Mouse (Mus musculus): ENCODE data around the gene Gm17482. TPM values are rescaled to one million over a fixed set of nuclear protein-coding genes. Genes with fewer than 3 reads are reported as not detected.
A peak's percentile ranks its signal among the peaks of the same experiment; 100 is the strongest.

The Gm17482 gene
- polyA plus RNA-seq, 1 experiment from 2014 or later: not detected

DNA sequence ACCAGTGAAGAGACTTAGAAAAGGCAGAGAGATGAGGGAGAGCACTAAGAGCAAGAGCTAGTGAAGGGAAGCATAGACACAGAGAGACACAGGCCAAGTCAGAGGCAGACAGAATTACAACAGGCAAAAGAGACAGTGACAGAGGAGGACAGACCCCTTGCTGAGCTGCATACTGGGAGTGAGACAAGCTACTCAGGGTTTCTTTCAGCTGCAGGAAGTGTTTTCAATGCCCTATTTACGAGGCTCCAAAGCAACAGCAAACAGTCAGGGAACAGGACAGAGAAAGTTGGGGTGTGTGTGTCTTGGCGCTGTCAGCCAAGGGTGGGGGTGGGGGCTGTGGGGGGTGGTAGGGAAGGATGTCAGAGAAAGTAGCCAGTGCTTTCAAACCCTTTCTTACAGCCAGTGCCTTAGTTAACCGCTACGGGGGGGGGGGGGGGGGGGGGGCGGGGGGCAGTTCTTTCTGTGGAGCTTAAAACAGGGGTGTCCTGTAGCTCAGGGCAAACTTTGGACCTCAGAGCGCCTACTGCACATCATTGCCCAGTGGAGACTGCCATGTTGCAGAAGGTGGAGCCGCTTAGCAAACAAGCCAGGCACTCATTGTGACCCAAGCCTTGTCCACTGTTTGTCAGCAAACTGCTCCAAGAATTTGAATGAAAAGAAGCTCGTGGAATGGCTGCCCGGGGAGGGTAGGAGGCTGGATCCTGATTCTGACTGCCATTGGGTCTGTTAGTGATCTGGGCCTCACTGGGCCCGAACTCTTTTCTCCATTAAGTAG, 25.1 kb downstream of the Gm17482 start, which contains the start of gene Timp4:
TSS of gene Timp4 (minus strand) at position 107 of the 775 bp plus-strand sequence.
- Histone ChIP-seq H3K4me3 (ENCODE audit: low read depth, low read length) (no peak within 1 kb of the TSS), H3K27ac (ENCODE audit: low read length) (no peak within 1 kb of the TSS), H3K9me3 (ENCODE audit: control insufficient read depth, low read depth, low read length) (no peaks in the 10 kb centered on the region), H3K36me3 (ENCODE audit: control insufficient read depth, insufficient read depth, low read length) (no peaks in the 10 kb centered on the region), H3K4me2 (replicated peaks; ENCODE audit: low read depth, low read length) (peak within 1 kb of the TSS; percentile 46), H3K27me3 (ENCODE audit: control insufficient read depth, insufficient read depth, low read length) (no peaks in the 10 kb centered on the region), H3K4me1 (ENCODE audit: control insufficient read depth, insufficient read depth, low read length) (peaks cover 10% of the 10 kb centered on the region; the same call in 1 of the 2 replicates), H3K9ac (replicated peaks; ENCODE audit: low read depth, low read length) (no peak within 1 kb of the TSS)
- 33% methylated on average over 9 of the region's 10 CpGs for WGBS
- no peak for ATAC-seq (ENCODE audit: insufficient number of reproducible peaks, insufficient read depth, low FRiP score, low read depth)

DNA sequence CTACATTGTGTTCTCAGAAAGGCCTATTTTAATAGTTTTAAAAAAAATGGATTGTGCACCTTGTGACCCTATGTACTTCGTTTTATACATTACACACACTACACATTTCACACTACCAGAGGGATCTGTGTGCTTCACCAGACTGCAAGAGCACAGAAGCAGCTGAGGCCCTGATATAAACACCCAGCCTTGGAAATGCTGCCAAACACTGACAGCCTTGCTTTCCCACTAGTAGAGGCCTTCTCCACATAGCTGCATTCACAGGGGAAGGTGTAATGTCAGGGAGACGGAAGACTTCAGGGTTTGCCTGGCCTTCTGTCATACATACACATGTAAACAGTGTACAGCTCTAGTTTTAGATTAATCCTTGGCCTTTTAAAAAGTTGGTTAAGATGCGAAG, 28.0 kb downstream of the Gm17482 start:
- Histone ChIP-seq H3K4me3 (ENCODE audit: low read depth, low read length) (no peak overlapping the region), H3K9me3 (ENCODE audit: control insufficient read depth, low read depth, low read length) (no peaks in the 10 kb centered on the region), H3K4me1 (ENCODE audit: control insufficient read depth, insufficient read depth, low read length) (peaks cover 10% of the 10 kb centered on the region; the same call in 1 of the 2 replicates), H3K36me3 (ENCODE audit: control insufficient read depth, insufficient read depth, low read length) (no peaks in the 10 kb centered on the region), H3K27ac (ENCODE audit: low read length) (no peak overlapping the region), H3K27me3 (ENCODE audit: control insufficient read depth, insufficient read depth, low read length) (no peaks in the 10 kb centered on the region), H3K4me2 (replicated peaks; ENCODE audit: low read depth, low read length) (no peak overlapping the region), H3K9ac (replicated peaks; ENCODE audit: low read depth, low read length) (no peak overlapping the region)
- 68% methylated on average over 3 of the region's 3 CpGs for WGBS
- no peak for ATAC-seq (ENCODE audit: insufficient number of reproducible peaks, insufficient read depth, low FRiP score, low read depth)

DNA sequence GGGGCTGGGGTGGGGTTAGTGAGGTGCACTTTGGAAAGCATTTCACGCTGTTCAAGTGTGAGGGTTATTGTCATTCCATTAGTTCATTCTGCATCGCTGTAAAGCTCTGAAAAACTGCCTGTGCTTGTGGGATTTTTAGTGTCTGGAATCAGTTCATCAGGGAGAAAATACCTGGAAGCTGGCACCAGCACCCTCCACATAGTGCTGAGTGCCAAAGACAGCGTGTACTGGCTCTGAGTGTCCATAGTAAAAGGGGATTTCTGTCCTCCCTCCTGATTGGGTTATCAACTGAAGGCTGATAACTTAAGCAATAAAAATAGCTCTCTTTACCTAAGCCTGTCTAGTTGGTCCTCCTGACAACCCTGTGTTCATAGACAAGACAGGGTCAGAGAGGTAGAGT, 33.4 kb downstream of the Gm17482 start:
- no peak overlapping the region for H3K4me2 ChIP-seq (replicated peaks; ENCODE audit: low read depth, low read length)
- H3K9ac ChIP-seq (replicated peaks; ENCODE audit: low read depth, low read length): no peak overlapping the region
- H3K36me3 ChIP-seq (ENCODE audit: control insufficient read depth, insufficient read depth, low read length): no peaks in the 10 kb centered on the region
- ATAC-seq (ENCODE audit: insufficient number of reproducible peaks, insufficient read depth, low FRiP score, low read depth): no peak
- H3K27ac ChIP-seq (ENCODE audit: low read length): no peak overlapping the region
- H3K27me3 ChIP-seq (ENCODE audit: control insufficient read depth, insufficient read depth, low read length): no peaks in the 10 kb centered on the region
- 82% methylated on average over 3 of the region's 3 CpGs for WGBS
- H3K4me3 ChIP-seq (ENCODE audit: low read depth, low read length): no peak overlapping the region
- H3K4me1 ChIP-seq (ENCODE audit: control insufficient read depth, insufficient read depth, low read length): no peaks in the 10 kb centered on the region; the same call in 1 of the 2 replicates
- no peaks in the 10 kb centered on the region for H3K9me3 ChIP-seq (ENCODE audit: control insufficient read depth, low read depth, low read length)

DNA sequence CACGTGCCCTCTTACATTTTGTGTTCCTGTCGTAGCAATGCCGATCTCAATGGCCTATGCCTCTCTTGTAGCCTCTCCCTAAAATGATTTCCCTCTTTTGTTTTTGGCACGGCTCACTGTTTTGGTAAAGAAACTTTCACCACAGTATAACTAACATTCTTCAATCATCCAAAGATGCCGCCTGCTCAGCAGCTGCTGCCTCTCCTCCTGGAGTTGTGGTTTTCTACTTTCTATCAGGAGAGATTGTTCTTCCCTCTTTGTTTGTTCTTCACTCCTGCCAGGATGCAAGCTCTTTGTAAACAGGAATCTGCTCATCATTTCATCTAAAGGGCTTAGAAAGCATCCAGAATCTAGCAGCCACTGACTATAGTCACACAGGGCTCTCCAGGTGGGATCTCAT, 39.6 kb downstream of the Gm17482 start:
- no peak overlapping the region for H3K4me2 ChIP-seq (replicated peaks; ENCODE audit: low read depth, low read length)
- H3K4me1 ChIP-seq (ENCODE audit: control insufficient read depth, insufficient read depth, low read length): peaks cover 4% of the 10 kb centered on the region
- ATAC-seq (ENCODE audit: insufficient number of reproducible peaks, insufficient read depth, low FRiP score, low read depth): no peak
- H3K36me3 ChIP-seq (ENCODE audit: control insufficient read depth, insufficient read depth, low read length): no peaks in the 10 kb centered on the region
- H3K27ac ChIP-seq (ENCODE audit: low read length): no peak overlapping the region
- no peak overlapping the region for H3K9ac ChIP-seq (replicated peaks; ENCODE audit: low read depth, low read length)
- 77% methylated on average over 5 of the region's 5 CpGs for WGBS
- H3K4me3 ChIP-seq (ENCODE audit: low read depth, low read length): no peak overlapping the region
- H3K27me3 ChIP-seq (ENCODE audit: control insufficient read depth, insufficient read depth, low read length): no peaks in the 10 kb centered on the region
- H3K9me3 ChIP-seq (ENCODE audit: control insufficient read depth, low read depth, low read length): no peaks in the 10 kb centered on the region

DNA sequence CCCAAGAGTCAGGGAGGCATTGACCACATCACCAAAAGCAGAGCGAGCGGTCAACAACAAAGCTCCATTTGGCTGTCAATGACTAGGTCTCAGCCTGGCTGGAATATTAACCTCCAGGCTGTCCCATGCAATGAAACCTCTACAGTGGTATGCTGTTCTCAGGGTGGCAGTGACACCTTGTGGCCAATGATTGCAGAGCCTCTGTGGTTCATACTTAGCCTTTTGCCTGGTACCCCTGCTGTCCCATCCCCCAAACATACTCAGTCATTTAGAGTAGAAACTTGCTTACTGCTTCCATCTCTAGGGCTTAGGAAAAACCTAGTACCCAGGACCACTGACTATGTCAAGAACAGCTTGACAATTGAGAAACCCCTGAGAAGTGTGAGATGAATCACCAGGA, 40.8 kb downstream of the Gm17482 start:
- Histone ChIP-seq H3K4me1 (ENCODE audit: control insufficient read depth, insufficient read depth, low read length) (peaks cover 8% of the 10 kb centered on the region), H3K9ac (replicated peaks; ENCODE audit: low read depth, low read length) (no peak overlapping the region), H3K4me2 (replicated peaks; ENCODE audit: low read depth, low read length) (no peak overlapping the region), H3K36me3 (ENCODE audit: control insufficient read depth, insufficient read depth, low read length) (no peaks in the 10 kb centered on the region), H3K9me3 (ENCODE audit: control insufficient read depth, low read depth, low read length) (no peaks in the 10 kb centered on the region), H3K27me3 (ENCODE audit: control insufficient read depth, insufficient read depth, low read length) (no peaks in the 10 kb centered on the region), H3K27ac (ENCODE audit: low read length) (no peak overlapping the region), H3K4me3 (ENCODE audit: low read depth, low read length) (no peak overlapping the region)
- 40% methylated on average over 2 of the region's 2 CpGs for WGBS
- ATAC-seq (ENCODE audit: insufficient number of reproducible peaks, insufficient read depth, low FRiP score, low read depth): peak; percentile 63; the same call in 1 of the 2 replicates

DNA sequence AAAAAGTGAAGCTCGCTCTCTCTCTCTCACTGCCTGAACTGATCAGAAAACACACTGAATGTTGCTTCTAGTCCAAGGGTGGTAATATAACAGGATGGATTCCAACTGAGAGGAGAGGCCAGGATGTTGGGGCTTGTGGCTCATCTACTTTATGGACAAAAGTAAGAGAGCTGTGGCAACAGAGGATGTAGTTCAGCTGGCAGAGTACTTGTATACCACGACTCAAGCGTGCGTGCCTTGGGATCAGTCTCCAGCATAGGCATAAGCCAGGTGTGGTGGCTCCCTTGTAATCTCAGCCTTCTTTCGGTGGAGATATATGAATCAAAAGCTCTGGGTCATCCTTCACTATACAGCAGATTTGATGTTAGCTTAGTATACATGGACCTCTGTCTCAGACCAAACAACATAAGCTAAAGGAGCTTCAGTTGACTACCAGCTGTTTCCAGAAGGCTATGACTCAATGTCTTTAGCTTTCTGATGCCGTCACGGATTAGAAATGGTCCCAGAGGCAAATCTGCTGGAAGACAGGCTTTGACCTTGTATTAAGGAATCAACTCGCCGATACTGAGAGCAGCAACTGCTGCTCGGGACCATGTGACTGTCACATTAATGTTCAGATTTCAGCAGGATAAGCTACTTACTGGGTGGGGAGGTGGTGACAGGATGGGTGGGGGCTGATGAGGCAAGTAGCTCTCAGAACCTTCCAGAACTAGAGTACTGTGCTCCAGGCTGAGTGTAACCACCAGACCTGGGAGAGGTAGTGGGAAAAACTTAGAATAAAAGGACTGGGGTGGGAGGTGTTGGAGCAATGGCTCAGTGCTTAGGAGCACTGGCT, 41.6 kb downstream of the Gm17482 start:
- Histone ChIP-seq H3K4me3 (ENCODE audit: low read depth, low read length) (no peak overlapping the region), H3K4me2 (replicated peaks; ENCODE audit: low read depth, low read length) (no peak overlapping the region), H3K36me3 (ENCODE audit: control insufficient read depth, insufficient read depth, low read length) (no peaks in the 10 kb centered on the region), H3K27ac (ENCODE audit: low read length) (no peak overlapping the region), H3K4me1 (ENCODE audit: control insufficient read depth, insufficient read depth, low read length) (peaks cover 8% of the 10 kb centered on the region), H3K9me3 (ENCODE audit: control insufficient read depth, low read depth, low read length) (no peaks in the 10 kb centered on the region), H3K9ac (replicated peaks; ENCODE audit: low read depth, low read length) (no peak overlapping the region), H3K27me3 (ENCODE audit: control insufficient read depth, insufficient read depth, low read length) (no peaks in the 10 kb centered on the region)
- no peak for ATAC-seq (ENCODE audit: insufficient number of reproducible peaks, insufficient read depth, low FRiP score, low read depth)
- WGBS: 77% methylated on average over 10 of the region's 10 CpGs

DNA sequence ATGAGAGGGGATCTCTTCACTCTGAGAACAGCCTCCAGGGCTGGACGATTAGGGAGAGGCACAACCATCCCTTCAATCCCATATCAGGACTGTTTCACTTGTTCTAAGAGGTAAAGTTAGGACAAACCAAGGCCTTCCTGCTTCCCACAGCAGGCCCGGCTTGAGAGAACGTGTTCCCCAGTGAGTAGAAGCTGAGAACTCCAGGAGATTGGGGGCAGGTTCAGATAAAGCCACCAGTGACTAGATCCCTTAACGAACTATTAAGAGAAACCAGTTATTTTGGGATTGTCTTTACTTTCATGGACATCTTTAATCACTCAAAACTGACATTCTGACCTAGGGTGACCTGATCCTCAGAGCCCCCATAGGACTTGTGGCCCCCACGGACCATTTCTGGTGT, 42.4 kb downstream of the Gm17482 start:
- Histone ChIP-seq H3K4me1 (ENCODE audit: control insufficient read depth, insufficient read depth, low read length) (peaks cover 8% of the 10 kb centered on the region), H3K9ac (replicated peaks; ENCODE audit: low read depth, low read length) (no peak overlapping the region), H3K4me2 (replicated peaks; ENCODE audit: low read depth, low read length) (no peak overlapping the region), H3K9me3 (ENCODE audit: control insufficient read depth, low read depth, low read length) (no peaks in the 10 kb centered on the region), H3K27ac (ENCODE audit: low read length) (no peak overlapping the region), H3K36me3 (ENCODE audit: control insufficient read depth, insufficient read depth, low read length) (no peaks in the 10 kb centered on the region), H3K27me3 (ENCODE audit: control insufficient read depth, insufficient read depth, low read length) (no peaks in the 10 kb centered on the region), H3K4me3 (ENCODE audit: low read depth, low read length) (no peak overlapping the region)
- no peak for ATAC-seq (ENCODE audit: insufficient number of reproducible peaks, insufficient read depth, low FRiP score, low read depth)
- 76% methylated on average over 5 of the region's 5 CpGs for WGBS

DNA sequence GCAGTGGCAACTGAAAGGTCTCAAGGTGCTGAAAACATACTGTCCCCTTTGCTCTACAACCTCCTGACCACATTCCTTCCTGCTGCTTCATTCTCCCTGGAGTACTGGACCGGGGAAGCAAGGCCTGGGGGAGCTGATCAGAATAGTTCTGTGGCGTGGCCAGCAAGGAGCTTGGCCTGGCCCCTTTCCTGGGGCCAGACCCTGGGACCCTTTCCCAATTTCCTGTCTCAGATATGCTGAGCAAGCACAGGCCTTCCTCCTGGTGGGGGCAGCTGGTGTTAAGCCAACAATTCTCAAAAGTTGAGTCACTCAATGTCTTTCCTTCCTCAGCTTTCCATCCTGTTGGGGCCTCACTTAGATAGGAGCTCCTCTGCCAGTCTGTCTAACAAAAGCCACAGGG, 42.9 kb downstream of the Gm17482 start:
- Histone ChIP-seq H3K4me2 (replicated peaks; ENCODE audit: low read depth, low read length) (no peak overlapping the region), H3K36me3 (ENCODE audit: control insufficient read depth, insufficient read depth, low read length) (no peaks in the 10 kb centered on the region), H3K4me1 (ENCODE audit: control insufficient read depth, insufficient read depth, low read length) (peaks cover 8% of the 10 kb centered on the region), H3K27ac (ENCODE audit: low read length) (no peak overlapping the region), H3K27me3 (ENCODE audit: control insufficient read depth, insufficient read depth, low read length) (no peaks in the 10 kb centered on the region), H3K4me3 (ENCODE audit: low read depth, low read length) (no peak overlapping the region), H3K9ac (replicated peaks; ENCODE audit: low read depth, low read length) (no peak overlapping the region), H3K9me3 (ENCODE audit: control insufficient read depth, low read depth, low read length) (no peaks in the 10 kb centered on the region)
- no peak for ATAC-seq (ENCODE audit: insufficient number of reproducible peaks, insufficient read depth, low FRiP score, low read depth)
- WGBS: 64% methylated on average over 2 of the region's 2 CpGs
